9 mouse cellular contexts compared by ENCODE assay signal in the genomic region with DNA sequence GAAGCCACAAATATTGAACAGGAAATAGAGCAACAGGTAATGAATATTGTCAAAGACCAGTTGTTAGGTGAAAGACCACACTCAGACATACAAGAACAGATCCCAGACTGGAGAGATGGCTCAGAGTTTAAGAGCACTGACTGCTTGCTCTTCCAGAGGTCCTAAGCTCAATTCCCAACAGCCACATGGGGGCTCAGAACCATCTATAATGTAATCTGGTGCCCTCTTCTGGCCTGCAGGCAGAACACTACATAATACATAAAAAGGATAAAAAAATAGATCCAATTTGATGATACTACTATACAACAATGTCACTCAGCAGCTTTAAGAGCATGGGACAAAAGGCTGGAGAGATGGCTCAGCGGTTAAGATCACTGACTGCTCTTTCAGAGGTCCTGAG. TPM values are rescaled to one million over a fixed set of nuclear protein-coding genes. Genes with fewer than 3 reads are reported as not detected.
DNase-seq lines count a peak whose midpoint lies in the region; ATAC-seq and TF ChIP-seq lines count a peak whose summit lies in the region.
"Had no signal": no experiment of that assay in that cellular context is flagged by ENCODE, and none has a peak within 500 bp of the region (broad histone marks: within the 10 kb centered on the region; RNA-seq: fewer than 3 reads in every experiment).

No protein-coding gene starts in this region.

- 0 out of 2 replicates have a peak, but pooled peaks cover 6% of the 10 kb centered on the region for H3K4me1 ChIP-seq in kidney, postnatal 0 days (replicated peaks; ENCODE audit: insufficient read depth, low read length)
- peaks cover 11% of the 10 kb centered on the region for H3K4me1 ChIP-seq in kidney, embryonic 16.5 days (ENCODE audit: insufficient read depth, low read length)

- no peak for ATAC-seq in kidney, postnatal 0 days (replicated peaks; ENCODE audit: low FRiP score, low read depth)
- no peak for ATAC-seq in kidney, embryonic 16.5 days (ENCODE audit: low FRiP score, low TSS enrichment)
- peak; percentile 33; the same call in 1 of the 2 replicates for ATAC-seq in common myeloid progenitor, adult 5-6 weeks (replicated peaks; ENCODE audit: low read depth, poor library complexity, severe bottlenecking)

- H3K9ac ChIP-seq in kidney, postnatal 0 days (ENCODE audit: low read depth, low read length) = no peak overlapping the region
- no peak overlapping the region for H3K9ac ChIP-seq in kidney, embryonic 16.5 days (replicated peaks; ENCODE audit: low read length)

- no peaks in the 10 kb centered on the region for H3K27me3 ChIP-seq in kidney, postnatal 0 days (ENCODE audit: insufficient read depth, low read length)
- no peaks in the 10 kb centered on the region for H3K27me3 ChIP-seq in kidney, embryonic 16.5 days (ENCODE audit: insufficient read depth, low read length)

- H3K36me3 ChIP-seq in kidney, postnatal 0 days (ENCODE audit: insufficient read depth, low read length) = peaks cover 20% of the 10 kb centered on the region
- H3K36me3 ChIP-seq in kidney, embryonic 16.5 days (ENCODE audit: insufficient read depth, low read length) = peaks cover 21% of the 10 kb centered on the region

- peak; percentile 73 for DNase-seq in kidney, postnatal 0 days (ENCODE audit: low spot score)
- peak; percentile 22 for DNase-seq in 3134 (ENCODE audit: extremely low read depth, insufficient read length, low spot score)
- peak; percentile 47 for DNase-seq in CD4-positive helper T cell, adult 2 months (ENCODE audit: low read depth, low spot score)
- DNase-seq in right cerebral cortex, postnatal 25 days = no peak
- no peak for DNase-seq in frontal cortex, adult 2 months (ENCODE audit: extremely low spot score in 1 of 2, low spot score in 1 of 2)
- DNase-seq in thymus, adult 18-20 months = no peak
- DNase-seq: layer of hippocampus, adult 9-11 months had no signal

- no peaks in the 10 kb centered on the region for H3K9me3 ChIP-seq in kidney, postnatal 0 days (replicated peaks; ENCODE audit: low read length)
- no peaks in the 10 kb centered on the region for H3K9me3 ChIP-seq in kidney, embryonic 16.5 days (ENCODE audit: low read length)

- peak; percentile 74 for TF ChIP-seq CTCF in kidney, postnatal 0 days (IDR thresholded peaks at IDR 0.05; ENCODE audit: low read depth)

- H3K4me3 ChIP-seq in kidney, postnatal 0 days (replicated peaks; ENCODE audit: low read depth, low read length) = no peak overlapping the region
- H3K4me3 ChIP-seq in kidney, embryonic 16.5 days (ENCODE audit: low read length) = no peak overlapping the region

- 50% methylated on average over 1 of the region's 1 CpGs for WGBS in kidney, postnatal 0 days
- 54% methylated on average over 1 of the region's 1 CpGs for WGBS in kidney, embryonic 16.5 days

- no peak overlapping the region for H3K4me2 ChIP-seq in kidney, postnatal 0 days (ENCODE audit: low read length)
- H3K4me2 ChIP-seq in kidney, embryonic 16.5 days (replicated peaks; ENCODE audit: low read depth, low read length) = no peak overlapping the region

- no peak overlapping the region for H3K27ac ChIP-seq in kidney, postnatal 0 days
- no peak overlapping the region for H3K27ac ChIP-seq in kidney, embryonic 16.5 days (ENCODE audit: low read length)

RNA-seq across cellular contexts. Expression of a gene that starts 4.7 kb away (rescaled TPM):
- 33.3 and 34.2 TPM in 2 replicates for polyA plus RNA-seq in kidney, postnatal 0 days (2015; fragmentation: Nextera tagmentation; extraction: Ambion mirVana)
- polyA plus RNA-seq in kidney, embryonic 16.5 days (2015; fragmentation: Nextera tagmentation; extraction: Ambion mirVana) = 47.5 and 53.0 TPM in 2 replicates
- 34.4 and 42.1 TPM in 2 replicates for total RNA-seq in common myeloid progenitor, adult 5-6 weeks (2017)
- polyA plus RNA-seq in frontal cortex, adult 2 months (2012; rRNA removed) = 80.3 and 90.6 TPM in 2 replicates

RNA-seq across cellular contexts. Expression of a gene that starts 5.6 kb away (rescaled TPM):
- polyA plus RNA-seq in kidney, postnatal 0 days (2015; fragmentation: Nextera tagmentation; extraction: Ambion mirVana) = 55.3 and 57.4 TPM in 2 replicates
- polyA plus RNA-seq in kidney, embryonic 16.5 days (2015; fragmentation: Nextera tagmentation; extraction: Ambion mirVana) = 65.1 and 66.0 TPM in 2 replicates
- 38.3 and 63.1 TPM in 2 replicates for total RNA-seq in common myeloid progenitor, adult 5-6 weeks (2017)
- polyA plus RNA-seq in frontal cortex, adult 2 months (2012; rRNA removed) = 57.7 and 61.9 TPM in 2 replicates

RNA-seq across cellular contexts. Expression of a gene that starts 35.7 kb away (rescaled TPM):
- polyA plus RNA-seq in kidney, postnatal 0 days (2015; fragmentation: Nextera tagmentation; extraction: Ambion mirVana) = 49.7 and 50.5 TPM in 2 replicates
- 51.9 and 53.0 TPM in 2 replicates for polyA plus RNA-seq in kidney, embryonic 16.5 days (2015; fragmentation: Nextera tagmentation; extraction: Ambion mirVana)
- total RNA-seq in common myeloid progenitor, adult 5-6 weeks (2017) = 17.3 and 30.5 TPM in 2 replicates
- polyA plus RNA-seq in frontal cortex, adult 2 months (2012; rRNA removed) = 21.4 and 22.2 TPM in 2 replicates

RNA-seq across cellular contexts. Expression of a gene that starts 37.6 kb away (rescaled TPM):
- not detected in 2 replicates for polyA plus RNA-seq in kidney, postnatal 0 days (2015; fragmentation: Nextera tagmentation; extraction: Ambion mirVana)
- polyA plus RNA-seq in kidney, embryonic 16.5 days (2015; fragmentation: Nextera tagmentation; extraction: Ambion mirVana) = 0.13 TPM in 1 of 2 replicates, not detected in the other
- not detected in 2 replicates for total RNA-seq in common myeloid progenitor, adult 5-6 weeks (2017)
- 0.84 and 1.2 TPM in 2 replicates for polyA plus RNA-seq in frontal cortex, adult 2 months (2012; rRNA removed)

RNA-seq across cellular contexts. Expression of a gene that starts 56.6 kb away (rescaled TPM):
- 17.2 and 18.6 TPM in 2 replicates for polyA plus RNA-seq in kidney, postnatal 0 days (2015; fragmentation: Nextera tagmentation; extraction: Ambion mirVana)
- 20.0 and 21.6 TPM in 2 replicates for polyA plus RNA-seq in kidney, embryonic 16.5 days (2015; fragmentation: Nextera tagmentation; extraction: Ambion mirVana)
- total RNA-seq in common myeloid progenitor, adult 5-6 weeks (2017) = 30.9 and 32.4 TPM in 2 replicates
- 13.9 and 14.1 TPM in 2 replicates for polyA plus RNA-seq in frontal cortex, adult 2 months (2012; rRNA removed)

Comparison
In these comparisons a context has a peak if more than half of its experiments do, and no peak if none do; other contexts are left out.
1. DNase-seq: peak in kidney, postnatal 0 days (single experiment), 3134 (single experiment) and CD4-positive helper T cell, adult 2 months (single experiment); none in right cerebral cortex, postnatal 25 days (single experiment), frontal cortex, adult 2 months (0 of 2) and thymus, adult 18-20 months (0 of 2).